Comparison of ENCODE assay signal across 20 mouse cellular contexts in genomic region chr12:108251034-108251792, GRCm38 (mm10). TPM values are rescaled to one million over a fixed set of nuclear protein-coding genes. Genes with fewer than 3 reads are reported as not detected.
DNase-seq lines count a peak whose midpoint lies in the region; ATAC-seq and TF ChIP-seq lines count a peak whose summit lies in the region.
"Had no signal": no experiment of that assay in that cellular context is flagged by ENCODE, and none has a peak within 500 bp of the region (broad histone marks: within the 10 kb centered on the region; RNA-seq: fewer than 3 reads in every experiment).

No protein-coding gene starts in this region.

- no peak for DNase-seq in heart, embryonic 10.5 days (ENCODE audit: low spot score)
- no peak for DNase-seq in heart, adult 9 months (ENCODE audit: low spot score in 2 of 2)
- no peak for DNase-seq in spleen, postnatal 10 days (ENCODE audit: low spot score in 2 of 2)
- no peak for DNase-seq in yolk sac, embryonic 10.5 days (ENCODE audit: low spot score)
- no peak for DNase-seq in left cerebral cortex, adult 8-10 months (ENCODE audit: low spot score in 2 of 2)
- DNase-seq: cerebellum, adult 2 months; cerebellum, postnatal 10 days; embryo, embryonic 11 days; heart, adult 18-20 months had no signal

- peaks cover 97% of the 10 kb centered on the region for H3K4me1 ChIP-seq in heart, embryonic 10.5 days
- H3K4me1 ChIP-seq in intestine, embryonic 16.5 days (ENCODE audit: control insufficient read depth, insufficient read depth, low read length), result peaks cover 78% of the 10 kb centered on the region
- peaks cover 76% of the 10 kb centered on the region for H3K4me1 ChIP-seq in small intestine, adult 2 months (ENCODE audit: control insufficient read depth, insufficient read depth, insufficient read length, low read length)

- no peaks in the 10 kb centered on the region for H3K79me3 ChIP-seq in C2C12 (ENCODE audit: low read depth)

- H3K79me2 ChIP-seq in C2C12 (ENCODE audit: control insufficient read depth, insufficient read depth), result no peaks in the 10 kb centered on the region

- H3K4me2 ChIP-seq in intestine, embryonic 16.5 days (ENCODE audit: low read depth, low read length), result peak overlapping the region; percentile 46
- H3K4me2 ChIP-seq: embryonic facial prominence, embryonic 15.5 days; heart, embryonic 12.5 days; hindbrain, embryonic 12.5 days had no signal

- peak; percentile 48; the same call in 1 of the 2 replicates for TF ChIP-seq POLR2A in small intestine, adult 2 months (IDR thresholded peaks at IDR 0.05; ENCODE audit: low read depth, low read length)

- H3K9me3 ChIP-seq in heart, embryonic 10.5 days, result no peaks in the 10 kb centered on the region
- no peaks in the 10 kb centered on the region for H3K9me3 ChIP-seq in intestine, embryonic 16.5 days (ENCODE audit: control insufficient read depth, low read length)
- H3K9me3 ChIP-seq: embryonic facial prominence, embryonic 15.5 days; forebrain, embryonic 10.5 days; heart, embryonic 12.5 days; hindbrain, embryonic 12.5 days had no signal

- no peak for TF ChIP-seq CTCF in C2C12 (IDR thresholded peaks at IDR 0.05; ENCODE audit: control insufficient read depth, insufficient read depth, insufficient read length)
- no peak for TF ChIP-seq CTCF in small intestine, adult 2 months (IDR thresholded peaks at IDR 0.05; ENCODE audit: extremely low read depth, insufficient read length, insufficient replicate concordance, low read depth, low read length)

- H3K4me3 ChIP-seq in heart, embryonic 10.5 days, result no peak overlapping the region
- no peak overlapping the region for H3K4me3 ChIP-seq in C2C12 (ENCODE audit: insufficient read depth, poor library complexity, severe bottlenecking)
- H3K4me3 ChIP-seq in intestine, embryonic 16.5 days (ENCODE audit: low read length), result peak overlapping the region; percentile 12; the same call in 1 of the 2 replicates
- H3K4me3 ChIP-seq in small intestine, adult 2 months (ENCODE audit: low read depth, low read length), result peak overlapping the region; percentile 51
- H3K4me3 ChIP-seq: embryonic facial prominence, embryonic 15.5 days; erythroblast, embryonic 14.5 days; forebrain, embryonic 10.5 days; heart, embryonic 12.5 days; hindbrain, embryonic 12.5 days had no signal

- H3K9ac ChIP-seq in intestine, embryonic 16.5 days (ENCODE audit: low read depth, low read length), result peak overlapping the region; percentile 48
- H3K9ac ChIP-seq: embryonic facial prominence, embryonic 15.5 days; hindbrain, embryonic 12.5 days had no signal

- H3ac ChIP-seq in C2C12 (ENCODE audit: control insufficient read depth, insufficient read length, low read depth), result no peak overlapping the region

- 86% methylated on average over 31 of the region's 31 CpGs for WGBS in heart, embryonic 10.5 days
- 81% methylated on average over 29 of the region's 31 CpGs for WGBS in intestine, embryonic 16.5 days
- 59% methylated on average over 31 of the region's 31 CpGs for WGBS in small intestine, adult 2 months

- H3K36me3 ChIP-seq in heart, embryonic 10.5 days, result no peaks in the 10 kb centered on the region
- H3K36me3 ChIP-seq in C2C12 (ENCODE audit: control insufficient read depth, insufficient read depth), result no peaks in the 10 kb centered on the region
- no peaks in the 10 kb centered on the region for H3K36me3 ChIP-seq in intestine, embryonic 16.5 days (ENCODE audit: control insufficient read depth, insufficient read depth, low read length)
- peaks cover 1% of the 10 kb centered on the region; the same call in 1 of the 2 replicates for H3K36me3 ChIP-seq in small intestine, adult 2 months (ENCODE audit: control insufficient read depth, insufficient read depth, low read length)
- H3K36me3 ChIP-seq: embryonic facial prominence, embryonic 15.5 days; heart, embryonic 12.5 days; hindbrain, embryonic 12.5 days had no signal

- no peaks in the 10 kb centered on the region for H3K27me3 ChIP-seq in heart, embryonic 10.5 days (ENCODE audit: insufficient read depth, poor library complexity, severe bottlenecking)
- no peaks in the 10 kb centered on the region for H3K27me3 ChIP-seq in C2C12 (ENCODE audit: control insufficient read depth, insufficient read depth, insufficient read length)
- H3K27me3 ChIP-seq in intestine, embryonic 16.5 days (replicated peaks; ENCODE audit: control insufficient read depth, insufficient read depth, low read length), result no peaks in the 10 kb centered on the region
- no peaks in the 10 kb centered on the region for H3K27me3 ChIP-seq in small intestine, adult 2 months (ENCODE audit: control insufficient read depth, insufficient read depth, low read length)
- H3K27me3 ChIP-seq: CH12.LX; embryonic facial prominence, embryonic 15.5 days; heart, embryonic 12.5 days; hindbrain, embryonic 12.5 days had no signal

- peak; percentile 70 for ATAC-seq in intestine, embryonic 16.5 days
- ATAC-seq: forebrain, embryonic 14.5 days; hindbrain, postnatal 0 days had no signal

- H3K27ac ChIP-seq in heart, embryonic 10.5 days, result peak overlapping the region; percentile 89
- peak overlapping the region; percentile 98 for H3K27ac ChIP-seq in intestine, embryonic 16.5 days (ENCODE audit: low read length)
- H3K27ac ChIP-seq in small intestine, adult 2 months (ENCODE audit: insufficient read depth, low read depth, low read length), result peak overlapping the region; percentile 99
- H3K27ac ChIP-seq: embryonic facial prominence, embryonic 15.5 days; hindbrain, postnatal 0 days had no signal

TF ChIP-seq in C2C12, 6 proteins besides CTCF, POLR2A, EP300 and RAD21:
- TF ChIP-seq MYOG (IDR thresholded peaks at IDR 0.05; ENCODE audit: control insufficient read depth, extremely low read depth, insufficient read length) (no peak), FOSL1 (IDR thresholded peaks at IDR 0.05; ENCODE audit: insufficient read depth, low read length, poor library complexity, severe bottlenecking) (no peak), MAX (IDR thresholded peaks at IDR 0.05) (peak; percentile 37), MYOD1 (IDR thresholded peaks at IDR 0.05; ENCODE audit: control insufficient read depth, insufficient read length, low read depth) (peak; percentile 85)

RNA-seq across cellular contexts. Expression of gene Ccdc85c, which starts 24.0 kb away (rescaled TPM):
- 5.7 and 6.7 TPM in 2 replicates for polyA plus RNA-seq in heart, embryonic 10.5 days (2016; fragmentation: Nextera tagmentation; extraction: Ambion mirVana)
- 7.0 TPM for polyA plus RNA-seq in C2C12 (2012; fragmentation: generic; extraction: Trizol)
- polyA plus RNA-seq in intestine, embryonic 16.5 days (2015; fragmentation: Nextera tagmentation; extraction: Ambion mirVana), result 4.8 and 7.1 TPM in 2 replicates
- polyA plus RNA-seq in small intestine, adult 2 months (2012; rRNA removed), result 58.8 and 100 TPM in 2 replicates
- 10 to 100 TPM; 71.7 to 85.8 (median 80.1) TPM for total RNA-seq in left cerebral cortex, adult 8-10 months (2022)

RNA-seq across cellular contexts. Expression of gene Hhipl1, which starts 54.9 kb away (rescaled TPM):
- polyA plus RNA-seq in heart, embryonic 10.5 days (2016; fragmentation: Nextera tagmentation; extraction: Ambion mirVana), result 0.28 and 0.64 TPM in 2 replicates
- polyA plus RNA-seq in C2C12 (2012; fragmentation: generic; extraction: Trizol), result 1.6 TPM
- polyA plus RNA-seq in intestine, embryonic 16.5 days (2015; fragmentation: Nextera tagmentation; extraction: Ambion mirVana), result 0.43 and 0.53 TPM in 2 replicates
- 0.76 and 1.1 TPM in 2 replicates for polyA plus RNA-seq in small intestine, adult 2 months (2012; rRNA removed)
- 10 to 100 TPM in 3 of 4 experiments, 1 to 10 TPM in 1; 9.4 to 11.2 (median 10.7) TPM for total RNA-seq in left cerebral cortex, adult 8-10 months (2022)
- total RNA-seq: CH12.LX had no signal
- polyA plus RNA-seq: erythroblast, embryonic 14.5 days had no signal

Comparison
In these comparisons a context has a peak if more than half of its experiments do, and no peak if none do; other contexts are left out.
1. H3K4me3 ChIP-seq: peak in intestine, embryonic 16.5 days (single experiment) and small intestine, adult 2 months (single experiment); none in heart, embryonic 10.5 days (single experiment) and C2C12 (single experiment).
2. Peak in every context shown above with its lines, with median percentiles within 50 percentile points of each other: H3K27ac ChIP-seq.